Mouse (Mus musculus) MEL (cell line): ENCODE results near the gene Scarb2.

ENCODE experiments used
- CHD2 ChIP-seq: IDR thresholded peaks from 2 replicates; pipeline ENCODE4 v1.6.1; 2011; ENCODE audit warnings: low read length, improper control_type of control experiment
- CTCF ChIP-seq, 3 experiments: IDR thresholded peaks in 2 of 3; conservative IDR thresholded peaks in 1 of 3; 2 replicates each; pipeline ENCODE4 v1.5.1; 2011 to 2012; ENCODE audit warnings: low read length in 3 of 3, low read depth in 2 of 3, mild to moderate bottlenecking in 2 of 3, improper control_type of control experiment in 1 of 3, inconsistent platforms in 1 of 3, mixed read lengths in 1 of 3, moderate library complexity in 1 of 3; ENCODE audit not compliant: control insufficient read depth in 1 of 3, insufficient read depth in 1 of 3, poor library complexity in 1 of 3, severe bottlenecking in 1 of 3
- POLR2AphosphoS5 ChIP-seq: IDR thresholded peaks from 2 replicates; pipeline ENCODE4 v1.6.1; 2012; ENCODE audit warnings: low read depth, borderline replicate concordance, mild to moderate bottlenecking, inconsistent platforms, low read length, moderate library complexity, mixed read lengths
- RAD21 ChIP-seq: IDR thresholded peaks from 2 replicates; pipeline ENCODE4 v1.6.1; 2011; ENCODE audit warnings: mild to moderate bottlenecking, low read depth, low read length, improper control_type of control experiment
- TBP ChIP-seq: IDR thresholded peaks from 2 replicates; pipeline ENCODE4 v1.8.0; 2011; ENCODE audit warnings: low read depth, low read length, improper control_type of control experiment
- TCF12 ChIP-seq: IDR thresholded peaks from 2 replicates; pipeline ENCODE4 v1.6.1; 2014; ENCODE audit warnings: low read depth, mild to moderate bottlenecking, inconsistent platforms, low read length, improper control_type of control experiment, moderate library complexity

DNA sequence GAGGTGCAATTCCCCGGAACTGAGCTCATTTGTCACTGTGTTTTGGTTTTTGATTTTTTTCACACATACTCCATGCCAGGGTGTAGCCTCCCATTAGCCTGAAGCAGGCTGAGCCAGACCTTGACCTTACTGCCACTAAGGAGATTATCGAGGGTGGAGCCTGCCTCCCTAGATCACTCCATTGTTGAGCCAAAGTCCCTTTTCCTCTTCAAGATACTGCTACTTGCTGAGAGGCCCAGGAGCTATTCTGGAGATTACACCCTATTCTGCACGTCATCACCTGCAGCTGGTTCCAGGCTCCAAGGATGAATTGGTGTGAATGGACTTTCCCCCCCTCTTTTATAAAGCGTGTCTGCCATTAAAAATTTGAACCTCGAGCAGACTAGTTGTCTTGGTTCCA, 5.4 kb upstream of the Scarb2 start:
- TF ChIP-seq POLR2AphosphoS5 (no peak), CHD2 (no peak), CTCF (IDR thresholded peaks at IDR 0.05 in 2 of 3, conservative IDR thresholded peaks at IDR 0.05 in 1 of 3; ENCODE audit: control insufficient read depth in 1 of 3, insufficient read depth in 1 of 3, low read depth in 2 of 3, low read length in 3 of 3, poor library complexity in 1 of 3, severe bottlenecking in 1 of 3) (no peak), RAD21 (no peak), TBP (no peak), TCF12 (no peak)
